Mouse (Mus musculus) hindbrain, embryonic 14.5 days (tissue): Measurements from ENCODE around the gene Itgb2l. TPM values are rescaled to one million over a fixed set of nuclear protein-coding genes. Genes with fewer than 3 reads are reported as not detected.

Experiments
- ATAC-seq: fragments of 200-750 bp; cut with Nextera tagmentation; 2 replicates; pipeline ENCODE4 v1.8.0; 2017; ENCODE audit warnings: moderate number of reproducible peaks, mild to moderate bottlenecking, moderate TSS enrichment, moderate library complexity; ENCODE audit not compliant: low FRiP score
- DNase-seq: peaks from one replicate; pipeline ENCODE4 v3.0.0-alpha.2; 2015; ENCODE audit warnings: low spot score
- H3K27ac ChIP-seq: fragments of 300-500 bp; sonication (generic); 2 replicates; pipeline ENCODE4 v1.5.1; 2014; ENCODE audit warnings: mild to moderate bottlenecking, moderate library complexity
- H3K27me3 ChIP-seq: fragments of 300-500 bp; sonication (generic); 2 replicates; pipeline ENCODE4 v1.6.1; 2014; ENCODE audit warnings: mild to moderate bottlenecking, low read length, mixed read lengths; ENCODE audit not compliant: control insufficient read depth, insufficient read depth
- H3K36me3 ChIP-seq: fragments of 300-500 bp; sonication (generic); replicated peaks from 2 replicates; pipeline ENCODE4 v1.6.1; 2014; ENCODE audit not compliant: control insufficient read depth, insufficient read depth
- H3K4me1 ChIP-seq: fragments of 300-500 bp; sonication (generic); replicated peaks from 2 replicates; pipeline ENCODE4 v1.6.1; 2014; ENCODE audit warnings: antibody characterized with exemption, low read length, mixed read lengths; ENCODE audit not compliant: control insufficient read depth, insufficient read depth
- H3K4me2 ChIP-seq: fragments of 300-500 bp; sonication (generic); replicated peaks from 2 replicates; pipeline ENCODE4 v1.6.1; 2014; ENCODE audit warnings: mild to moderate bottlenecking, moderate library complexity
- H3K4me3 ChIP-seq: fragments of 300-500 bp; sonication (generic); replicated peaks from 2 replicates; pipeline ENCODE4 v1.5.1; 2014; ENCODE audit warnings: mild to moderate bottlenecking, low read length
- H3K9ac ChIP-seq: fragments of 300-500 bp; sonication (generic); 2 replicates; pipeline ENCODE4 v1.6.1; 2014
- H3K9me3 ChIP-seq: fragments of 300-500 bp; sonication (generic); 2 replicates; pipeline ENCODE4 v1.6.1; 2016; ENCODE audit warnings: low read length; ENCODE audit not compliant: control insufficient read depth
- WGBS: fragments of 180-500 bp; shearing (Covaris S2); extraction: QIAGEN DNeasy Blood & Tissue Kit; methylation state at CpG from one replicate; pipeline ENCODE4 v1.1.7; 2014; 5-methylcytosine and 5-hydroxymethylcytosine counted together
- polyA plus RNA-seq: library from polyadenylated mRNA; unstranded; fragments of >200 nt; fragmentation: Nextera tagmentation; extraction: Ambion mirVana; gene quantifications from 2 replicates; pipeline ENCODE4 v1.2.1, GENCODE M21; 2014

Gene Itgb2l
- polyA plus RNA-seq, 1 experiment from 2014 or later, result not detected

- H3K27ac ChIP-seq, result no peak overlapping the region
- no peak overlapping the region for H3K4me3 ChIP-seq
- H3K4me2 ChIP-seq, result no peak overlapping the region
- WGBS, result 90% methylated on average over 5 of the region's 5 CpGs
- H3K36me3 ChIP-seq, result no peaks in the 10 kb centered on the region
- no peaks in the 10 kb centered on the region for H3K27me3 ChIP-seq
- no peaks in the 10 kb centered on the region for H3K9me3 ChIP-seq
- H3K9ac ChIP-seq, result no peak overlapping the region
- DNase-seq, result no peak
- no peak for ATAC-seq
- H3K4me1 ChIP-seq, result no peaks in the 10 kb centered on the region
These were observed 60.8 kb downstream of the Itgb2l start for GRCm38 (mm10) chr16:96382496-96383181.

DNA sequence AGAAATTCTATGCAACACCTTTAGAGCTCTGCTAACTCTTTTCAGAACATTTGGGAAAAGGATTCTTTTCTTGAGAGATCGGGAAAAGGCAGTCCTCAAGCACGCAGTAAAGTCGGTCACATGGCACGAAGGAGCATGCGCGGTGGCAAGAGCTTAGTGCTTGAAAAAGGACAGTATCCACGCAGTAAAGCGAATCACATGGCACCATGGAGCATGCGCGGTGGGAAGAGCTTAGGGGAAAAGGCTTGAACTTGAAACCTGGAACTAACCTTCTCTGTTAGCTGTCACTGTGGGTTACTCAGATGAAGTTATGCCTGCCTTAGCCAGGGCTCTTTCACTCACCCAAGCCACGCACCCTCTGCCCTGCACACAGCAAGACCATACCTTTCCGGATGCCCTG is 62.0 kb downstream of the Itgb2l start:
- H3K4me2 ChIP-seq, result no peak overlapping the region
- 93% methylated on average over 12 of the region's 12 CpGs for WGBS
- no peaks in the 10 kb centered on the region for H3K27me3 ChIP-seq
- DNase-seq (no peak), ATAC-seq (no peak)
- H3K4me3 ChIP-seq, result no peak overlapping the region
- no peak overlapping the region for H3K27ac ChIP-seq
- no peaks in the 10 kb centered on the region for H3K4me1 ChIP-seq
- H3K9ac ChIP-seq, result no peak overlapping the region
- no peaks in the 10 kb centered on the region for H3K9me3 ChIP-seq
- H3K36me3 ChIP-seq, result no peaks in the 10 kb centered on the region

DNA sequence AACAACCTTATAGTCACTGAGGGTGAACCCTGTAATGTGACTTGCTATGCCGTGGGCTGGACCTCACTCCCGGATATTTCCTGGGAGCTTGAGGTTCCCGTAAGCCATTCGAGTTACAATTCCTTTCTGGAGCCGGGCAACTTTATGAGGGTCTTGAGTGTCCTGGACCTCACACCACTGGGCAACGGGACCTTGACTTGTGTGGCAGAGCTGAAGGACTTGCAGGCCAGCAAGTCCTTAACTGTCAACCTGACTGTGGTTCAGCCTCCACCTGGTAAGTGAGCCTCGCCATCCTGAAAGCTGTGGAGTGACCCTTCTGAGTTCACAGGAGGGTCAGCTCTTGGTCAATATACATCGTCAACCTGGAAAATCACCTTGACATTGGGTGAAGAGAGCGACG is 65.3 kb downstream of the Itgb2l start:
- Histone ChIP-seq H3K4me1 (no peaks in the 10 kb centered on the region), H3K36me3 (no peaks in the 10 kb centered on the region), H3K27me3 (no peaks in the 10 kb centered on the region), H3K27ac (no peak overlapping the region), H3K9ac (no peak overlapping the region), H3K4me3 (no peak overlapping the region), H3K9me3 (no peaks in the 10 kb centered on the region), H3K4me2 (no peak overlapping the region)
- DNase-seq (no peak), ATAC-seq (no peak)
- WGBS, result 93% methylated on average over 10 of the region's 10 CpGs

GRCm38 (mm10) chr16:96376342-96376741 is 67.1 kb downstream of the Itgb2l start:
- Histone ChIP-seq H3K27me3 (no peaks in the 10 kb centered on the region), H3K4me3 (no peak overlapping the region), H3K9me3 (no peaks in the 10 kb centered on the region), H3K27ac (no peak overlapping the region), H3K4me1 (no peaks in the 10 kb centered on the region), H3K36me3 (no peaks in the 10 kb centered on the region), H3K4me2 (no peak overlapping the region), H3K9ac (no peak overlapping the region)
- ATAC-seq (no peak), DNase-seq (peak; percentile 66)
- WGBS, result 26% methylated on average over 7 of the region's 7 CpGs

- H3K4me3 ChIP-seq, result no peak overlapping the region
- H3K4me1 ChIP-seq, result no peaks in the 10 kb centered on the region
- 90% methylated on average over 7 of the region's 7 CpGs for WGBS
- no peaks in the 10 kb centered on the region for H3K9me3 ChIP-seq
- H3K27ac ChIP-seq, result no peak overlapping the region
- H3K27me3 ChIP-seq, result no peaks in the 10 kb centered on the region
- DNase-seq (no peak), ATAC-seq (no peak)
- H3K4me2 ChIP-seq, result no peak overlapping the region
- H3K9ac ChIP-seq, result no peak overlapping the region
- H3K36me3 ChIP-seq, result no peaks in the 10 kb centered on the region
These were observed 67.9 kb downstream of the Itgb2l start for GRCm38 (mm10) chr16:96375538-96375937.

DNA sequence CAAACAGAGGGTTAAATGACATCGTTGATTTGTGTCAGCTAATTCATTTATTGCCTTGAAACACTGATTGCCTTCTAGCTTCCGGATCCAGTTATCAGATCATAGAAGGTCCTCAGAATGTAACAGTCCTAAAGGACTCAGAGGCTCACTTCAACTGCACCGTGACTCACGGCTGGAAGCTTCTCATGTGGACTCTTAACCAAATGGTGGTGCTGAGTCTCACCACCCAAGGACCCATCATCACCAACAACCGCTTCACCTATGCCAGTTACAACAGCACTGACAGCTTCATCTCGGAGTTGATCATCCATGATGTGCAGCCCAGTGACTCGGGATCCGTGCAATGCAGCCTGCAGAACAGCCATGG is 70.7 kb downstream of the Itgb2l start:
- ATAC-seq (no peak), DNase-seq (no peak)
- no peaks in the 10 kb centered on the region for H3K4me1 ChIP-seq
- H3K27me3 ChIP-seq, result no peaks in the 10 kb centered on the region
- no peak overlapping the region for H3K27ac ChIP-seq
- H3K4me2 ChIP-seq, result no peak overlapping the region
- H3K4me3 ChIP-seq, result no peak overlapping the region
- H3K9me3 ChIP-seq, result no peaks in the 10 kb centered on the region
- H3K9ac ChIP-seq, result no peak overlapping the region
- no peaks in the 10 kb centered on the region for H3K36me3 ChIP-seq
- WGBS, result 88% methylated on average over 8 of the region's 8 CpGs

Other genes with a start within 250 kb of the Itgb2l start
- gene Sh3bgr, start 243.2 kb downstream of the Itgb2l start, polyA plus RNA-seq, result 1.3 and 2.6 TPM in 2 replicates
- 5.3 and 5.5 TPM in 2 replicates for gene B3galt5, start 207.8 kb downstream of the Itgb2l start, polyA plus RNA-seq
- 347 and 386 TPM in 2 replicates for gene Pcp4, start 24.0 kb upstream of the Itgb2l start, polyA plus RNA-seq